Mouse (Mus musculus): Measurements from ENCODE around the gene Cldn4.
A peak's percentile ranks its signal among the peaks of the same experiment; 100 is the strongest.
"Not testable (repeated sequence)": the region's sequence is repeated elsewhere in the genome, so short reads cannot be mapped to it uniquely, and the experiment has no call there.

The Cldn4 gene

GRCm38 (mm10) chr5:134946857-134947255 lies at the start of gene Cldn4:
Cldn4 (minus strand) TSS chr5:134946934.
- DNase-seq, result peak; percentile 44 to 76

GRCm38 (mm10) chr5:134992566-134992965 lies 45.8 kb upstream of the Cldn4 start:
- DNase-seq, result no peak

DNA sequence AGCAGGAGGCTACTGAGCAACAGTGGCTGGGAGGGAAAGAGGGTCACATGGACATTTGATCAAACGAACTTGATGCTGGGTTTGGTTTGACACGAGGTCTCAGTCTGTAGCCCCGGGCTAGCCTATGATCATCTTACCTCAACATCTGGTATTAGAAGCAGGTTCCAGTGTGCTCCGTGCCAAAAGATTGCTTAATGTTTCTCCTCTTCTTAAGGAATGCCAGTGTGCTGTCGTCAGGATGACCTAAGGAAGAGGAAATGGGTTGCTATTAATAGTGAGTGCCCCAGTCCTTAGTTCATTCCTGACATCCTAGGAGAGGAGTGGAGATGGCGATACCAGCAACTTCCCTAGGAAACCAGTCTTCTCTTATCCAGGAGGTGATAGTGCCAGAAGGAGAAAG lies 43.0 kb upstream of the Cldn4 start:
- DNase-seq, result no peak

- DNase-seq, result no peak
These were observed 42.4 kb upstream of the Cldn4 start for GRCm38 (mm10) chr5:134989166-134989565.

DNA sequence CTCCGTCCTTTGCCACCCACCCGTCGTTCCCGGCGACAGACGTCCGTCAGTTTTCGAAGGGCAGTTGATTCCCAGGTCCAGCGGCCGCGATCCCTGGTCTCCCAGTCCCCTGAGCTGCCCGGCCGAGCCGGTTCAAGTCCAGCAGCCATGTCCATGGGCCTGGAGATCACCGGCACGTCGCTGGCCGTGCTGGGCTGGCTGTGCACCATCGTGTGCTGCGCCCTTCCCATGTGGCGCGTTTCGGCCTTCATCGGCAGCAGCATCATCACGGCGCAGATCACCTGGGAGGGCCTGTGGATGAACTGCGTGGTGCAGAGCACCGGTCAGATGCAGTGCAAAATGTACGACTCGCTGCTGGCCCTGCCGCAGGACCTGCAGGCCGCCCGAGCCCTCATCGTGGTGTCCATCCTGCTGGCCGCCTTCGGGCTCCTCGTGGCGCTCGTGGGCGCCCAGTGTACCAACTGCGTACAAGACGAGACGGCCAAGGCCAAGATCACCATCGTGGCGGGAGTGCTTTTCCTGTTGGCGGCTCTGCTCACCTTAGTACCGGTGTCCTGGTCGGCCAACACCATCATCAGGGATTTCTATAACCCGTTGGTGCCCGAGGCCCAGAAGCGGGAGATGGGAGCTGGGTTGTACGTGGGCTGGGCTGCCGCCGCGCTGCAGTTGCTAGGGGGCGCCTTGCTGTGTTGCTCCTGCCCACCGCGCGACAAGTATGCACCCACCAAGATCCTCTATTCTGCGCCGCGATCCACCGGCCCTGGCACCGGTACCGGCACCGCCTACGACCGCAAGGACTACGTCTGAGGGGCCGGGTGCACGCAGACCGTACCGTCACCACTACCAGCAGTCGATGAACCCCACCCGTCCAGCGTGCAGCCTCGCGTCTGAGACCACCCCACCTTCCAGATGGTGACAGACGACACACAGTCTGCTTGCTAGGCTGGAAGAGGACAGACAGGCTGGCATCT lies 39.8 kb upstream of the Cldn4 start:
- DNase-seq, result no peak

GRCm38 (mm10) chr5:134985633-134986297 lies 39.0 kb upstream of the Cldn4 start, which contains the start of gene Cldn3:
Cldn3 (plus strand) TSS chr5:134986214.
- DNase-seq, result peak; percentile 82 to 92

DNA sequence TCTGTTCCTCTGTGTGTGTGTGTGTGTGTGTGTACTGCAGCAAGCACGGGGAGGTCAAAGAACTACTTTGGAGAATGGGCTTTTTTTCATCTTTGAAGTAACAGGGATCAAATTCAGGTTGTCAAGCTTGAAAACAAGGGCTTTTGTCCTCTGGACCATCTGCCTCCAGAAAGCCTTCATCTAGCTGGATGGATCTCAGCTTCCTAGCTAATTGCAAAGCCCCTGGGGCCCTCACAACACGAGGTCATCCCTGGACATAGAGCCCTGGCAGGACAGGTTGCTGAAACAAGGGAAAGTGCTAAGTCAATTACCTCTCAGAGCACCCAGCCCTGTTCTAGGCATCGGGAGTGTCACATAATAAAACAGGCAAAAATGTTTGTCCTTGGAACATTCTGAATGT lies 37.0 kb upstream of the Cldn4 start:
- no peak for DNase-seq

DNA sequence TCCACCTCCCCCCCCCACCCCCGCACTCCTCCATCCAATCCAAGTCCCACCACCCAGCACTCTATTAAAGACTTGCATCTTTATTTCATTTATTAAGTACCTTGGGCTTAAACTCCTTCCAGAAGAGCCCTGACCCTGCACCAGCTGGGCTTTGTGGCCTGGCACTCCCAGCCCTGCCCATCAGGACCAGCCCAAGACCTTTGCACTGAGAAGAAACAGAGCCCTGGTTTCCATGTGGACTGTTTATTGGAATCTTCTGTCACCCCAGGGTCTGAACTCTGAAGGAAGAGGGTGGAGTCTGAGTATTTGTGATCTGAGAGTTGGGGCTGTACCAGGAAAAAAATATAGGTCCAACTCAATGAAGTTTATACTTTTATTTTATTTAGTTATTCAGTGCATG lies 36.4 kb upstream of the Cldn4 start:
- no peak for DNase-seq

DNA sequence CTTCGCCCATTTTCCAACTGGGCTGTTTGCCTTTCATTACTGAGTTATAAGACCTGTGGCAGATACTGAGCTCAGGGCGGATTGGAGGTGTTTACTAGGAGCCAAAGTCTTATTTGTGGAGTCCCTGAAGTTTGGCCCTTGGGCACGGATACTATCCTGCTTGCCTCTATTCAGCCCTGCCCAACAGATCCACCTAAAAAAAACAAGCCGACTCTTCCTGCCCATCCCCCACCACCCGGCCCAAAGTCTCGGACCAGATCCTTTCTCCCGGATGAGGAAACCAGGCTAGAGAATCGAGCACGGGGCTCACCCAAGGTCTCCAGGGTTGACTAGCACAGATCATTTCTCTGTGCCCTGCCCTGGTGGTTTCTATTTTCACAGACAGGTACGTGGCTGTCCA lies 34.4 kb upstream of the Cldn4 start:
- DNase-seq, result peak; percentile 24 to 50

- DNase-seq, result no peak
These were observed 31.1 kb upstream of the Cldn4 start for GRCm38 (mm10) chr5:134977837-134978236.

DNA sequence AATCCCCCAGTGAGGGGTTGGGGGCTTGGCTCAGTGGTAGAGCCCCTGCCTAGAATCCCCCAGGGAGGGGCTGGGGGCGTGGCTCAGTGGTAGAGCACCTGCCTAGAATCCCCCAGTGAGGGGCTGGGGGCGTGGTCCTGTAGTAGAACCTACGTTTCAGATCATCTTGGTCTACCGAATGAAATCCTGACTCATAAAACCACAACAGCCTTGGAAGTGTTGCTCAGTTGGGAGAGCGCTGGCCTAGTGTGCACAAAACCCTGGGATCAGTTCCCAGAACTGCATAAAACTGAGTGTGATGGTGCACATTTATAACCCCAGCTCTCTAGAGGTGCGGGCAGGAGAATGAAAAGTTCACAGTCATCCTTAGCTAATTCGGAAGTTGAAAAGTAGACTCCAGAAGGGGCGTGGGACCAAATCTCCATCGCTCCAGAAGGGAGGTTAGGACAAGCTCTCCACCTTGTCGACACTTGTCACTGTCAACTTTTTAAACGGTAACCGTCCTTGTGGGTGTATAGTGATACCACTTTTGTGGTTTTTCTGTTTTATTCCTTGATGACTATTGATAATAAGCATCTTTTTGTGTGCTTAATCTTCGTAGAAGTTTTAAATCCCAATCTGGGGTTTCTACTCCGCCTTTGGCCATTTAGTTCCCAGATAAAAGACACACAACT lies 30.0 kb upstream of the Cldn4 start:
- DNase-seq, result no peak

GRCm38 (mm10) chr5:134976164-134976563 lies 29.4 kb upstream of the Cldn4 start:
- DNase-seq, result no peak

DNA sequence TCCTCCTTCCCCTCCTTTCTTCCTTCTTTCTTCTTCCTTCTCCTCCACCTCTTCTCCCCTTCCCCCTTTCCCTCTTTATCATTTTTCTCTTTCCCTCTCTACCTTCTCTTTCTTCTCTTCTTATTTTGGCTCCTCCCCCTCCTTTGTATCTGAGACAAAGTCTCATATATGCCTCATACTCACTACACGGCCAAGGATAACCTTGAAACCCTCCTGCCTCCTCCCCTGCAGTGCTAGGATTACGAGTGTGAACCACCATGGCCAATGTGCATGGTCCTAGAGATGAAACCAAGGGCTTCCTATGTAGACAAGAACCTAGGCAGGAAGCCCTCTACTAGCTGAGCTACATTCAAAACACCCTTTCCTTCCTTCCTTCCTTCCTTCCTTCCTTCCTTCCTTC lies 28.2 kb upstream of the Cldn4 start:
- DNase-seq, result no peak

DNA sequence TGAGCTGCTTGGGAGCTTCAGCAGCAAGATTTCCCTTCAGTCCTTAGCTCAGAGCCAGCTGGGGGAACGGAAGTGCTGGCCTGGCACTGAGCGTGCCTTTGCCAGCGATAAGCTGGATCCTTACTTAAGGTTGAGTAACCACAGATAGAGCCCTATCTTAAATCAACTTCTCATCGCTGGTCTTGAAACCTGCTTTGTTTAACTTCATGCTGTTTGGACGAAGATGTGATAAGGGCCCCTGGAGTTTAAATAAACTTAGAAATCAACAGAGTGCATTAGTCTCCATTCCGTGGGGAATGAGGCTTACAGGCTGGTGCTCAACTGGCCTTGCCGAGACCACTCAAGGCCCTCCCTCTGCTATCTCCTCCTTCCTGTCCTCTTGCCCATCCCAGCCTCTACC lies 27.6 kb upstream of the Cldn4 start:
- DNase-seq, result no peak

DNA sequence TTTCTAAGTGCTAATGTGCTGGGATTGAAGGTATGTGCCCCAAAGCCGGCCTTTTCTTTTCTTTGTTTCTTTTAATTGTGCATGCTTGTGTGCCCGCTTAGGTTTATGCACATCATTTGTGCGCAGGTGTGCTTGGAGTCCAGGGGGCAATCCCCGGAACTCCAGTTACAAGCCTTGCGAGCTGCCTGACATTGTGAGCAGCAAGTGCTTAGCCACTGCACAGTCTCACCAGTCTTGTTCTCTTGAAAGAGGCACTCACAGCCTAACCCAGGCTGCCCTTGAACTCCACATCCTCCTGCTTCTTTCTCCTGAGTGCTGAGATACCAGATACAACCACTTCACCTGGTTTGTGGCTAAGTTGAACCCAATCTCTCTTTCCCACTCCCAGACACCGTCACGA lies 26.8 kb upstream of the Cldn4 start:
- DNase-seq, result no peak

GRCm38 (mm10) chr5:134973081-134973480 lies 26.3 kb upstream of the Cldn4 start:
- no peak for DNase-seq

- no peak for DNase-seq
These were observed 23.9 kb upstream of the Cldn4 start for GRCm38 (mm10) chr5:134970671-134971070.

- DNase-seq, result no peak
These were observed 20.6 kb upstream of the Cldn4 start for GRCm38 (mm10) chr5:134967164-134967944.

DNA sequence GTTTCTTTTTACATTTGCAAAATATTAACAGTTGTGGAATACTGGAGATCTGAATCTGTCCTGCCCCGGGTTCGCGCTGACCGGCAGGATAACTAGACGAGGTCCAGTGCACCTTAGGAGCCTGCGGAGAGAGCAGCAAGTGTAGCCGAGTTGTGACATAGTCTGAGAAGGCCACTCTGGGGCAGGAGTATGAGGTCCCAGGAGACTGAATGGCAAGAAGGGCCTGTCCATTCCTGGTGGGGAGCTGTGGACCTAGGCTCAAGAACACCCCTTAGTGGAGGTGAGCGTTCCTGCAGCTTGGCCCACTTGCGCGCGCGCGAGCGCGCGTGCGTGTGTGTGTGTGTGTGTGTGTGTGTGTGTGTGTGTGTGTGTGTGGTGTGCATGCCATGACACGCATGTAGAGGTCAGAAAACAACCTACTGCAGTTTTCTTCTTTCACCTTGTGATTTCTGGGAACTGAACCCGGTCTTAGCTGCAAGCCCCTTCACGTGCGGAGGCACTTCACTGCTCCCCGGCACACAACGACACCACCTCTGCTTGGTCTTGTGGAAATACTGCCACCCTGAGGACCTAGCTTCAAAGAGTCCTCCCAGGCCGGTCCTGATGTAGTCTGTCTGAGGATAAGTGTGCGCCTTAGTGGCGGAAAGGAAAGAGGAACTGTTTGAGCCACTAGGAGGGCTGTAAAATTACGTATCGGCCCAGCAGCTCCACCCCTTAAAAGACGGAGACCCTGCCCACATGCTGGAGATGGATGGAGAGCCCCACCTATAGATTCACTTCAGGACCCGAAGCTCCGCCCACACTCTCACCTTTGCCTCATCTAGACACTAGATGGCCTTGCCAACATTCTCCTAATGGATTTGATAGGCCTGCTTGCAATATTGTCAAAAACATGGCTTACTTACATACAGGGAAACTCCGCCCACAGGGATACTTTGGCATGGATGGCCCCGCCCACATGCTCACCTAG lies 19.4 kb upstream of the Cldn4 start:
- DNase-seq, result peak; percentile 59 to 74

DNA sequence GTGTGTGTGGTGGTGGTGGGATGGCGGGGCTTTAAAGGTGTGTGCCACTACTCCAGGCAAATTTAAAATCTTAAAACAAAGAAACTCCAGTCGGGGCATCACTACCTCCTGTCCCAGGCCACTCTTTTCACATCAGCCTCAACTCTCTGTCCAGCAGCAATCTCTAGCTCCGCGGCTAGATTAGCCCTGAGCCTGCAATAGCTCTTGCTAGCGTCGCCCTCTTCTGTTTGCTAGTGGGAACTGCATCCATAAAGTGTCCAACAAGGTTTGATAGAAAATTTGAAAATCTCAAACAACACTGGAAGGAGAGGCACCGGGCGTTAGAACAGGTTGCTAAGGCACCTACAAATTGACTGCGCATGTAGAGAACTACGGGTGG lies 18.7 kb upstream of the Cldn4 start:
- DNase-seq, result peak; percentile 77 to 88

DNA sequence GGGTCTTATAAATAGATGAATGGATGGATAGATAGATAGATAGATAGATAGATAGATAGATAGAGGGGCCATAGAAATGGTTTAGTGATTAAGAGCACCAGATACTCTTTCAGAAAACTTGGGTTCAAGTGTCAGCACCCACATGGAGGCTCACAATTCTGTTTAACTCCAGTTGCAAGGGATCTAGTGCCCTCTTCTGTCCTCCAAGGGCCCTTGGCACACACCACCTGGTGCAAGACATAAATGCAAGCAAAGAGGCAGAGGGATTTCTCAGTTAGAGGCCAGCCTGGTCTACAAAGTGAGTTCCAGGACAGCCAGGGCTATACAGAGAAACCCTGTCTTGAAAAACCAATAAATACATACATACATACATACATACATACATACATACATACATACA lies 17.9 kb upstream of the Cldn4 start:
- DNase-seq, result not testable (repeated sequence)

Data from kidney, postnatal 25 days (tissue).